Mouse (Mus musculus) neural tube, embryonic 11.5 days (tissue): ENCODE measurements around the gene Fam71f1. TPM values are rescaled to one million over a fixed set of nuclear protein-coding genes. Genes with fewer than 3 reads are reported as not detected.

Source experiments
- ATAC-seq: fragments of 200-750 bp; cut with Nextera tagmentation; 2 replicates; pipeline ENCODE4 v1.8.0; 2017; ENCODE audit warnings: moderate number of reproducible peaks, mild to moderate bottlenecking, moderate TSS enrichment, moderate library complexity; ENCODE audit not compliant: insufficient read depth, low FRiP score, low TSS enrichment
- DNase-seq: peaks from one replicate; pipeline ENCODE4 v3.0.0-alpha.2; 2015; ENCODE audit warnings: low spot score
- H3K27ac ChIP-seq: fragments of 300-500 bp; sonication (generic); 2 replicates; pipeline ENCODE4 v1.5.1; 2014; ENCODE audit warnings: low read depth, mild to moderate bottlenecking, low read length
- H3K27me3 ChIP-seq: fragments of 300-500 bp; sonication (generic); 2 replicates; pipeline ENCODE4 v1.6.1; 2014; ENCODE audit warnings: mild to moderate bottlenecking, low read length, mixed read lengths; ENCODE audit not compliant: control insufficient read depth, insufficient read depth
- H3K36me3 ChIP-seq: fragments of 300-500 bp; sonication (generic); 2 replicates; pipeline ENCODE4 v1.6.1; 2014; ENCODE audit warnings: mild to moderate bottlenecking, low read length, moderate library complexity, mixed read lengths; ENCODE audit not compliant: control insufficient read depth, insufficient read depth
- H3K4me1 ChIP-seq: fragments of 300-500 bp; sonication (generic); 2 replicates; pipeline ENCODE4 v1.6.1; 2014; ENCODE audit warnings: low read length, mixed read lengths; ENCODE audit not compliant: control insufficient read depth, insufficient read depth
- H3K4me2 ChIP-seq: fragments of 300-500 bp; sonication (generic); 2 replicates; pipeline ENCODE4 v1.6.1; 2014; ENCODE audit warnings: low read depth, mild to moderate bottlenecking, moderate library complexity
- H3K4me3 ChIP-seq: fragments of 300-500 bp; sonication (generic); 2 replicates; pipeline ENCODE4 v1.5.1; 2014; ENCODE audit warnings: low read depth, low read length
- H3K9ac ChIP-seq: fragments of 300-500 bp; sonication (generic); 2 replicates; pipeline ENCODE4 v1.6.1; 2014; ENCODE audit warnings: mild to moderate bottlenecking, low read length
- H3K9me3 ChIP-seq: fragments of 300-500 bp; sonication (generic); 2 replicates; pipeline ENCODE4 v1.6.1; 2016; ENCODE audit warnings: low read length; ENCODE audit not compliant: control insufficient read depth
- WGBS: fragments of 180-500 bp; shearing (Covaris S2); extraction: QIAGEN DNeasy Blood & Tissue Kit; methylation state at CpG from one replicate; pipeline ENCODE4 v1.1.7; 2014; 5-methylcytosine and 5-hydroxymethylcytosine counted together
- polyA plus RNA-seq: library from polyadenylated mRNA; unstranded; fragments of >200 nt; fragmentation: Nextera tagmentation; extraction: Ambion mirVana; gene quantifications from 2 replicates; pipeline ENCODE4 v1.2.1, GENCODE M21; 2014

The Fam71f1 gene
- polyA plus RNA-seq, 1 experiment from 2014 or later, result 0.32 TPM

GRCm38 (mm10) chr6:29287481-29287880 lies 31.5 kb upstream of the Fam71f1 start:
- Histone ChIP-seq H3K27me3 (no peaks in the 10 kb centered on the region), H3K36me3 (no peaks in the 10 kb centered on the region), H3K4me3 (no peak overlapping the region), H3K9ac (no peak overlapping the region), H3K4me1 (no peaks in the 10 kb centered on the region), H3K4me2 (no peak overlapping the region), H3K9me3 (no peaks in the 10 kb centered on the region), H3K27ac (no peak overlapping the region)
- DNase-seq (no peak), ATAC-seq (no peak)
- 39% methylated on average over 6 of the region's 6 CpGs for WGBS

- Histone ChIP-seq H3K27ac (no peak overlapping the region), H3K9ac (no peak overlapping the region), H3K27me3 (no peaks in the 10 kb centered on the region), H3K4me3 (no peak overlapping the region), H3K4me1 (no peaks in the 10 kb centered on the region), H3K36me3 (no peaks in the 10 kb centered on the region), H3K4me2 (no peak overlapping the region), H3K9me3 (no peaks in the 10 kb centered on the region)
- ATAC-seq, result no peak
- 63% methylated on average over 5 of the region's 5 CpGs for WGBS
- no peak for DNase-seq
Observed at GRCm38 (mm10) chr6:29287944-29288343, 31.0 kb upstream of the Fam71f1 start.

GRCm38 (mm10) chr6:29288651-29289050 lies 30.3 kb upstream of the Fam71f1 start:
- Histone ChIP-seq H3K27ac (no peak overlapping the region), H3K4me3 (no peak overlapping the region), H3K9me3 (no peaks in the 10 kb centered on the region), H3K9ac (no peak overlapping the region), H3K4me2 (no peak overlapping the region), H3K27me3 (no peaks in the 10 kb centered on the region), H3K36me3 (no peaks in the 10 kb centered on the region), H3K4me1 (no peaks in the 10 kb centered on the region)
- DNase-seq (no peak), ATAC-seq (no peak)
- 70% methylated on average over 6 of the region's 6 CpGs for WGBS

GRCm38 (mm10) chr6:29299112-29299511 lies 19.8 kb upstream of the Fam71f1 start:
- no peaks in the 10 kb centered on the region for H3K4me1 ChIP-seq
- ATAC-seq, result no peak

GRCm38 (mm10) chr6:29303251-29303650 lies 15.7 kb upstream of the Fam71f1 start:
- no peak overlapping the region for H3K4me2 ChIP-seq
- H3K27ac ChIP-seq, result no peak overlapping the region
- H3K4me3 ChIP-seq, result no peak overlapping the region
- no peaks in the 10 kb centered on the region for H3K9me3 ChIP-seq
- H3K4me1 ChIP-seq, result no peaks in the 10 kb centered on the region
- DNase-seq, result no peak
- no peak for ATAC-seq
- H3K9ac ChIP-seq, result no peak overlapping the region
- H3K36me3 ChIP-seq, result no peaks in the 10 kb centered on the region
- no peaks in the 10 kb centered on the region for H3K27me3 ChIP-seq

More at GRCm38 (mm10) chr6:29299112-29299511, 19.8 kb upstream of the Fam71f1 start:
- Histone ChIP-seq H3K9ac (no peak overlapping the region), H3K9me3 (no peaks in the 10 kb centered on the region), H3K4me2 (no peak overlapping the region), H3K27me3 (no peaks in the 10 kb centered on the region), H3K27ac (no peak overlapping the region), H3K36me3 (no peaks in the 10 kb centered on the region), H3K4me3 (no peak overlapping the region)
- 77% methylated on average over 2 of the region's 2 CpGs for WGBS
- DNase-seq, result no peak

GRCm38 (mm10) chr6:29303726-29304125 lies 15.2 kb upstream of the Fam71f1 start:
- Histone ChIP-seq H3K36me3 (no peaks in the 10 kb centered on the region), H3K9me3 (no peaks in the 10 kb centered on the region), H3K9ac (no peak overlapping the region), H3K27ac (no peak overlapping the region), H3K4me1 (no peaks in the 10 kb centered on the region), H3K4me2 (no peak overlapping the region), H3K4me3 (no peak overlapping the region), H3K27me3 (no peaks in the 10 kb centered on the region)
- DNase-seq, result no peak
- ATAC-seq, result no peak
- 46% methylated on average over 5 of the region's 5 CpGs for whole genome bisulfite sequencing

- no peak overlapping the region for H3K27ac ChIP-seq
- 88% methylated on average over 4 of the region's 4 CpGs for WGBS
- ATAC-seq, result no peak
- no peak overlapping the region for H3K4me2 ChIP-seq
- H3K27me3 ChIP-seq, result no peaks in the 10 kb centered on the region
- no peaks in the 10 kb centered on the region for H3K36me3 ChIP-seq
- no peaks in the 10 kb centered on the region for H3K4me1 ChIP-seq
- no peak for DNase-seq
- no peak overlapping the region for H3K4me3 ChIP-seq
- no peaks in the 10 kb centered on the region for H3K9me3 ChIP-seq
- H3K9ac ChIP-seq, result no peak overlapping the region
Observed at GRCm38 (mm10) chr6:29305462-29305861, 13.5 kb upstream of the Fam71f1 start.

- WGBS, result 84% methylated on average over 16 of the region's 16 CpGs
- no peak for ATAC-seq
- H3K27ac ChIP-seq, result no peak overlapping the region
Observed at GRCm38 (mm10) chr6:29308846-29309605, 9.9 kb upstream of the Fam71f1 start.

GRCm38 (mm10) chr6:29313690-29314202 lies 5.2 kb upstream of the Fam71f1 start:
- H3K27ac ChIP-seq, result no peak overlapping the region
- H3K9me3 ChIP-seq, result no peaks in the 10 kb centered on the region
- no peak for DNase-seq
- ATAC-seq, result no peak
- H3K4me3 ChIP-seq, result no peak overlapping the region
- H3K36me3 ChIP-seq, result no peaks in the 10 kb centered on the region
- H3K27me3 ChIP-seq, result no peaks in the 10 kb centered on the region
- 62% methylated on average over 14 of the region's 14 CpGs for WGBS
- no peak overlapping the region for H3K4me2 ChIP-seq
- H3K4me1 ChIP-seq, result no peaks in the 10 kb centered on the region
- H3K9ac ChIP-seq, result no peak overlapping the region

More at GRCm38 (mm10) chr6:29308846-29309605, 9.9 kb upstream of the Fam71f1 start:
- Histone ChIP-seq H3K27me3 (no peaks in the 10 kb centered on the region), H3K4me2 (no peak overlapping the region), H3K36me3 (no peaks in the 10 kb centered on the region), H3K9ac (no peak overlapping the region), H3K4me1 (no peaks in the 10 kb centered on the region), H3K4me3 (no peak overlapping the region), H3K9me3 (no peaks in the 10 kb centered on the region)
- DNase-seq, result no peak
